Mouse (Mus musculus): ENCODE measurements around the gene Clip2.
"Not testable (repeated sequence)": the region's sequence is repeated elsewhere in the genome, so short reads cannot be mapped to it uniquely, and the experiment has no call there.

GRCm38 (mm10) chr5:134475686-134476085 is 76.5 kb downstream of the Clip2 start:
- not testable (repeated sequence) for TF ChIP-seq CTCF (IDR thresholded peaks at IDR 0.05; ENCODE audit: borderline replicate concordance, control insufficient read depth, extremely low read depth, insufficient read depth, low read length, poor library complexity); POLR2A (IDR thresholded peaks at IDR 0.05; ENCODE audit: control insufficient read depth, extremely low read depth, insufficient read depth, low read length, poor library complexity)
